Mouse (Mus musculus) MEL (cell line): ENCODE data around the gene Fcgr3. TPM values are rescaled to one million over a fixed set of nuclear protein-coding genes. Genes with fewer than 3 reads are reported as not detected.

Experiments used
- DNase-seq: peaks from one replicate; pipeline ENCODE4 v3.0.0; 2011; ENCODE audit warnings: low read depth, low spot score
- H3K27ac ChIP-seq: 2 replicates; pipeline ENCODE4 v1.5.1; 2012; ENCODE audit warnings: low read depth, mild to moderate bottlenecking, control low read depth, low read length, moderate library complexity; ENCODE audit not compliant: control insufficient read depth
- H3K27me3 ChIP-seq, 2 experiments: fragments of 150-350 bp in 1 of 2; sonication (generic) in 1 of 2; 2 replicates each; pipeline ENCODE4 v1.6.1; 2012; ENCODE audit warnings: low read length in 2 of 2, mild to moderate bottlenecking in 2 of 2, improper control_type of control experiment in 1 of 2, moderate library complexity in 1 of 2; ENCODE audit not compliant: insufficient read depth in 2 of 2, control insufficient read depth in 1 of 2
- H3K36me3 ChIP-seq, 2 experiments: 2 replicates each; pipeline ENCODE4 v1.6.1; 2012 to 2014; ENCODE audit warnings: low read length in 2 of 2, improper control_type of control experiment in 1 of 2, inconsistent platforms in 1 of 2, mild to moderate bottlenecking in 1 of 2; ENCODE audit not compliant: insufficient read depth in 2 of 2, control insufficient read depth in 1 of 2
- H3K4me1 ChIP-seq, 2 experiments: fragments of 150-350 bp in 1 of 2; sonication (generic) in 1 of 2; 2 replicates each; pipeline ENCODE4 v1.6.1; 2012; ENCODE audit warnings: low read length in 2 of 2, improper control_type of control experiment in 1 of 2, mild to moderate bottlenecking in 1 of 2; ENCODE audit not compliant: insufficient read depth in 2 of 2, control insufficient read depth in 1 of 2
- H3K4me3 ChIP-seq, 2 experiments: fragments of 150-350 bp in 1 of 2; sonication (generic) in 1 of 2; 2 replicates each; pipeline ENCODE4 v1.5.1; 2012; ENCODE audit warnings: low read depth in 2 of 2, low read length in 2 of 2, mild to moderate bottlenecking in 2 of 2, moderate library complexity in 2 of 2, control low read depth in 1 of 2, improper control_type of control experiment in 1 of 2; ENCODE audit not compliant: control insufficient read depth in 1 of 2, insufficient read depth in 1 of 2
- H3K79me2 ChIP-seq: 2 replicates; pipeline ENCODE4 v1.6.1; 2012; ENCODE audit warnings: mild to moderate bottlenecking, low read length, moderate library complexity; ENCODE audit not compliant: control insufficient read depth, poor library complexity, insufficient read depth
- H3K9ac ChIP-seq: 2 replicates; pipeline ENCODE4 v1.6.1; 2012; ENCODE audit warnings: low read depth, mild to moderate bottlenecking, control low read depth, low read length, moderate library complexity; ENCODE audit not compliant: control insufficient read depth, poor library complexity, severe bottlenecking
- H3K9me3 ChIP-seq: fragments of 150-350 bp; sonication (generic); replicated peaks from 2 replicates; pipeline ENCODE4 v1.6.1; 2012; ENCODE audit warnings: mild to moderate bottlenecking, low read length, improper control_type of control experiment, moderate library complexity; ENCODE audit not compliant: insufficient read depth
- BHLHE40 ChIP-seq: IDR thresholded peaks from 2 replicates; pipeline ENCODE4 v1.6.1; 2012; ENCODE audit warnings: low read depth, mild to moderate bottlenecking, inconsistent platforms, low read length, improper control_type of control experiment, borderline replicate concordance
- CTCF ChIP-seq, 3 experiments: IDR thresholded peaks in 2 of 3; conservative IDR thresholded peaks in 1 of 3; 2 replicates each; pipeline ENCODE4 v1.5.1; 2011 to 2012; ENCODE audit warnings: low read length in 3 of 3, low read depth in 2 of 3, mild to moderate bottlenecking in 2 of 3, improper control_type of control experiment in 1 of 3, inconsistent platforms in 1 of 3, mixed read lengths in 1 of 3, moderate library complexity in 1 of 3; ENCODE audit not compliant: control insufficient read depth in 1 of 3, insufficient read depth in 1 of 3, poor library complexity in 1 of 3, severe bottlenecking in 1 of 3
- EP300 ChIP-seq, 2 experiments: IDR thresholded peaks; 2 replicates each; pipeline ENCODE4 v1.6.1; 2011; ENCODE audit warnings: improper control_type of control experiment in 2 of 2, low read length in 2 of 2, low read depth in 1 of 2, mild to moderate bottlenecking in 1 of 2
- ETS1 ChIP-seq: IDR thresholded peaks from 2 replicates; pipeline ENCODE4 v1.6.1; 2012; ENCODE audit warnings: low read depth, mild to moderate bottlenecking, inconsistent platforms, low read length, improper control_type of control experiment, moderate library complexity
- GATA1 ChIP-seq: IDR thresholded peaks from 2 replicates; pipeline ENCODE4 v1.6.1; 2011; ENCODE audit warnings: low read depth, low read length, improper control_type of control experiment
- JUND ChIP-seq: IDR thresholded peaks from 2 replicates; pipeline ENCODE4 v1.6.1; 2011; ENCODE audit warnings: low read depth, mild to moderate bottlenecking, improper control_type of control experiment, low read length
- MYB ChIP-seq: IDR thresholded peaks from 2 replicates; pipeline ENCODE4 v1.6.1; 2011; ENCODE audit warnings: mild to moderate bottlenecking, low read depth, low read length, improper control_type of control experiment
- MYC ChIP-seq: IDR thresholded peaks from 2 replicates; pipeline ENCODE4 v1.6.1; 2011; ENCODE audit warnings: low read depth, mild to moderate bottlenecking, low read length, improper control_type of control experiment, moderate library complexity
- NELFE ChIP-seq: IDR thresholded peaks from 2 replicates; pipeline ENCODE4 v1.6.1; 2011; ENCODE audit warnings: low read depth, low read length, improper control_type of control experiment
- POLR2AphosphoS5 ChIP-seq: IDR thresholded peaks from 2 replicates; pipeline ENCODE4 v1.6.1; 2012; ENCODE audit warnings: low read depth, borderline replicate concordance, mild to moderate bottlenecking, inconsistent platforms, low read length, moderate library complexity, mixed read lengths
- RAD21 ChIP-seq: IDR thresholded peaks from 2 replicates; pipeline ENCODE4 v1.6.1; 2011; ENCODE audit warnings: mild to moderate bottlenecking, low read depth, low read length, improper control_type of control experiment
- RCOR1 ChIP-seq: IDR thresholded peaks from 2 replicates; pipeline ENCODE4 v1.6.1; 2012; ENCODE audit warnings: low read depth, mild to moderate bottlenecking, inconsistent platforms, low read length, improper control_type of control experiment
- TBP ChIP-seq: IDR thresholded peaks from 2 replicates; pipeline ENCODE4 v1.8.0; 2011; ENCODE audit warnings: low read depth, low read length, improper control_type of control experiment
- UBTF ChIP-seq: IDR thresholded peaks from 2 replicates; pipeline ENCODE4 v1.6.1; 2012; ENCODE audit warnings: low read depth, mild to moderate bottlenecking, inconsistent platforms, low read length, improper control_type of control experiment, moderate library complexity, borderline replicate concordance; ENCODE audit not compliant: insufficient read depth
- USF2 ChIP-seq, 2 experiments: IDR thresholded peaks; 2 replicates each; pipeline ENCODE4 v1.6.1; 2011 to 2012; ENCODE audit warnings: improper control_type of control experiment in 2 of 2, low read length in 2 of 2, borderline replicate concordance in 1 of 2, inconsistent platforms in 1 of 2, low read depth in 1 of 2, mild to moderate bottlenecking in 1 of 2; ENCODE audit not compliant: insufficient read depth in 1 of 2
- ZKSCAN1 ChIP-seq: IDR thresholded peaks from 2 replicates; pipeline ENCODE4 v1.6.1; 2012; ENCODE audit warnings: low read depth, mild to moderate bottlenecking, inconsistent platforms, low read length, improper control_type of control experiment, moderate library complexity
- polyA plus RNA-seq, 2 experiments: library from polyadenylated mRNA; stranded (reverse) in 1 of 2; unstranded in 1 of 2; fragments of >175 nt in 1 of 2; fragments of >200 nt in 1 of 2; gene quantifications; 2 replicates each; pipeline versions ENCODE4 v1.2.1 to v1.2.4; 2012; ENCODE audit warnings: low replicate concordance in 2 of 2, low read depth in 1 of 2; ENCODE audit not compliant: insufficient read length in 2 of 2, insufficient read depth in 1 of 2, missing spikeins in 1 of 2
- total RNA-seq: library from RNA; depleted of rRNA; stranded (reverse); fragments of 300-350 nt; gene quantifications from 2 replicates; pipeline ENCODE4 v1.2.3, GENCODE M21; 2012

Fcgr3 gene
- total and polyA plus RNA-seq, 3 experiments = 0.39 to 6.1 TPM; not detected in 1

- Histone ChIP-seq H3K27me3 (no peaks in the 10 kb centered on the region), H3K79me2 (no peaks in the 10 kb centered on the region), H3K4me1 (no peaks in the 10 kb centered on the region), H3K9ac (no peak overlapping the region), H3K36me3 (no peaks in the 10 kb centered on the region), H3K9me3 (no peaks in the 10 kb centered on the region), H3K4me3 (no peak overlapping the region), H3K27ac (no peak overlapping the region)
- TF ChIP-seq POLR2AphosphoS5 = no peak
- no peak for TF ChIP-seq EP300 (IDR thresholded peaks at IDR 0.05; ENCODE audit: low read depth in 1 of 2, low read length in 2 of 2)
- TF ChIP-seq RCOR1 = no peak
- no peak for TF ChIP-seq JUND
- TF ChIP-seq CTCF (IDR thresholded peaks at IDR 0.05 in 2 of 3, conservative IDR thresholded peaks at IDR 0.05 in 1 of 3; ENCODE audit: control insufficient read depth in 1 of 3, insufficient read depth in 1 of 3, low read depth in 2 of 3, low read length in 3 of 3, poor library complexity in 1 of 3, severe bottlenecking in 1 of 3) = no peak
- no peak for TF ChIP-seq NELFE
- no peak for TF ChIP-seq ETS1
- no peak for TF ChIP-seq GATA1
- DNase-seq = no peak
These were observed 53.0 kb downstream of the Fcgr3 start for GRCm38 (mm10) chr1:171011733-171012132.

GRCm38 (mm10) chr1:171006905-171007304 is 57.8 kb downstream of the Fcgr3 start:
- Histone ChIP-seq H3K4me3 (no peak overlapping the region), H3K9ac (no peak overlapping the region), H3K9me3 (no peaks in the 10 kb centered on the region), H3K36me3 (no peaks in the 10 kb centered on the region), H3K79me2 (no peaks in the 10 kb centered on the region), H3K27ac (no peak overlapping the region), H3K27me3 (no peaks in the 10 kb centered on the region), H3K4me1 (no peaks in the 10 kb centered on the region)
- TF ChIP-seq BHLHE40 = no peak
- no peak for TF ChIP-seq USF2 (IDR thresholded peaks at IDR 0.05; ENCODE audit: borderline replicate concordance in 1 of 2, insufficient read depth in 1 of 2, low read depth in 1 of 2, low read length in 2 of 2)
- no peak for TF ChIP-seq TBP
- TF ChIP-seq MYC = 0 out of 2 replicates have a peak, but pooled peaks have one; percentile 39
- TF ChIP-seq UBTF = no peak
- TF ChIP-seq MYB = no peak
- no peak for TF ChIP-seq ETS1
- TF ChIP-seq RAD21 = peak; percentile 36
- no peak for TF ChIP-seq ZKSCAN1
- TF ChIP-seq CTCF (IDR thresholded peaks at IDR 0.05 in 2 of 3, conservative IDR thresholded peaks at IDR 0.05 in 1 of 3; ENCODE audit: control insufficient read depth in 1 of 3, insufficient read depth in 1 of 3, low read depth in 2 of 3, low read length in 3 of 3, poor library complexity in 1 of 3, severe bottlenecking in 1 of 3) = peak; percentile 44 to 62 (median 51)
- DNase-seq = peak; percentile 57
